Mouse (Mus musculus): ENCODE data around the gene Grn. TPM values are rescaled to one million over a fixed set of nuclear protein-coding genes. Genes with fewer than 3 reads are reported as not detected.

Gene Grn
- total RNA-seq, 1 experiment: 81.5 TPM

- in situ Hi-C loops (cut with MboI; ENCODE audit: low sequenced_read_pairs in 2 of 2, unreplicated experiment in 2 of 2): no loop called here
- Histone ChIP-seq H3K36me3 (ENCODE audit: control insufficient read depth, insufficient read depth, low read length, poor library complexity, severe bottlenecking) (no peaks in the 10 kb centered on the region), H3K9me3 (ENCODE audit: control insufficient read depth, insufficient read depth, low read depth, low read length) (no peaks in the 10 kb centered on the region), H3K27ac (ENCODE audit: insufficient read depth, low read depth, low read length, poor library complexity, severe bottlenecking) (no peak overlapping the region), H3K9ac (ENCODE audit: insufficient read depth, low read depth, low read length, poor library complexity, severe bottlenecking) (no peak overlapping the region), H3K4me3 (ENCODE audit: insufficient read depth in 1 of 2, low read depth in 1 of 2, low read length in 2 of 2, poor library complexity in 1 of 2, severe bottlenecking in 1 of 2) (no peak overlapping the region), H3K4me1 (ENCODE audit: control insufficient read depth in 2 of 2, insufficient read depth in 2 of 2, low read length in 2 of 2, poor library complexity in 1 of 2) (peaks cover 7 to 37% of the 10 kb centered on the region in 2 experiments)
- TF ChIP-seq ZNF384 (IDR thresholded peaks at IDR 0.05; ENCODE audit: low read depth, low read length) (no peak), CHD2 (IDR thresholded peaks at IDR 0.05; ENCODE audit: low read depth, low read length) (no peak), MAFK (IDR thresholded peaks at IDR 0.05; ENCODE audit: insufficient read depth, low read depth, low read length) (no peak), HCFC1 (IDR thresholded peaks at IDR 0.05; ENCODE audit: borderline replicate concordance, insufficient read depth, low read length) (no peak), ZC3H11A (IDR thresholded peaks at IDR 0.05; ENCODE audit: borderline replicate concordance, low read depth, low read length) (no peak)
- no peak for DNase-seq (ENCODE audit: low read depth, low spot score)
Observed at GRCm38 (mm10) chr11:102395250-102395649, 34.9 kb upstream of the Grn start.

GRCm38 (mm10) chr11:102396263-102396662, 33.9 kb upstream of the Grn start:
- Histone ChIP-seq H3K27ac (ENCODE audit: insufficient read depth, low read depth, low read length, poor library complexity, severe bottlenecking) (no peak overlapping the region), H3K4me1 (ENCODE audit: control insufficient read depth in 2 of 2, insufficient read depth in 2 of 2, low read length in 2 of 2, poor library complexity in 1 of 2) (peaks cover 9 to 43% of the 10 kb centered on the region in 2 experiments), H3K4me3 (ENCODE audit: insufficient read depth in 1 of 2, low read depth in 1 of 2, low read length in 2 of 2, poor library complexity in 1 of 2, severe bottlenecking in 1 of 2) (no peak overlapping the region), H3K9ac (ENCODE audit: insufficient read depth, low read depth, low read length, poor library complexity, severe bottlenecking) (no peak overlapping the region), H3K36me3 (ENCODE audit: control insufficient read depth, insufficient read depth, low read length, poor library complexity, severe bottlenecking) (no peaks in the 10 kb centered on the region), H3K9me3 (ENCODE audit: control insufficient read depth, insufficient read depth, low read depth, low read length) (no peaks in the 10 kb centered on the region)
- DNase-seq (ENCODE audit: low read depth, low spot score): no peak
- no peak for TF ChIP-seq CHD2 (IDR thresholded peaks at IDR 0.05; ENCODE audit: low read depth, low read length)
- no peak for TF ChIP-seq HCFC1 (IDR thresholded peaks at IDR 0.05; ENCODE audit: borderline replicate concordance, insufficient read depth, low read length)
- no peak for TF ChIP-seq ZNF384 (IDR thresholded peaks at IDR 0.05; ENCODE audit: low read depth, low read length)
- TF ChIP-seq ZC3H11A (IDR thresholded peaks at IDR 0.05; ENCODE audit: borderline replicate concordance, low read depth, low read length): no peak
- in situ Hi-C loops (cut with MboI; ENCODE audit: low sequenced_read_pairs in 2 of 2, unreplicated experiment in 2 of 2): no loop called here

- Histone ChIP-seq H3K4me1 (ENCODE audit: control insufficient read depth in 2 of 2, insufficient read depth in 2 of 2, low read length in 2 of 2, poor library complexity in 1 of 2) (peaks cover 9 to 43% of the 10 kb centered on the region in 2 experiments), H3K36me3 (ENCODE audit: control insufficient read depth, insufficient read depth, low read length, poor library complexity, severe bottlenecking) (no peaks in the 10 kb centered on the region; the same call in 1 of the 2 replicates), H3K27ac (ENCODE audit: insufficient read depth, low read depth, low read length, poor library complexity, severe bottlenecking) (no peak overlapping the region), H3K4me3 (ENCODE audit: insufficient read depth in 1 of 2, low read depth in 1 of 2, low read length in 2 of 2, poor library complexity in 1 of 2, severe bottlenecking in 1 of 2) (no peak overlapping the region), H3K9me3 (ENCODE audit: control insufficient read depth, insufficient read depth, low read depth, low read length) (no peaks in the 10 kb centered on the region), H3K9ac (ENCODE audit: insufficient read depth, low read depth, low read length, poor library complexity, severe bottlenecking) (no peak overlapping the region)
- no peak for TF ChIP-seq HCFC1 (IDR thresholded peaks at IDR 0.05; ENCODE audit: borderline replicate concordance, insufficient read depth, low read length)
- TF ChIP-seq CHD2 (IDR thresholded peaks at IDR 0.05; ENCODE audit: low read depth, low read length): no peak
- no peak for TF ChIP-seq ZC3H11A (IDR thresholded peaks at IDR 0.05; ENCODE audit: borderline replicate concordance, low read depth, low read length)
- in situ Hi-C loops (cut with MboI; ENCODE audit: low sequenced_read_pairs in 2 of 2, unreplicated experiment in 2 of 2): no loop called here
- DNase-seq (ENCODE audit: low read depth, low spot score): no peak
Observed at GRCm38 (mm10) chr11:102396671-102397141, 33.4 kb upstream of the Grn start.

- no peaks in the 10 kb centered on the region for H3K9me3 ChIP-seq (ENCODE audit: control insufficient read depth, insufficient read depth, low read depth, low read length)
- peaks cover 15% of the 10 kb centered on the region for H3K36me3 ChIP-seq (ENCODE audit: control insufficient read depth, insufficient read depth, low read length, poor library complexity, severe bottlenecking)
- no peak overlapping the region for H3K9ac ChIP-seq (ENCODE audit: insufficient read depth, low read depth, low read length, poor library complexity, severe bottlenecking)
- H3K27ac ChIP-seq (ENCODE audit: insufficient read depth, low read depth, low read length, poor library complexity, severe bottlenecking): no peak overlapping the region
- in situ Hi-C loops (cut with MboI; ENCODE audit: low sequenced_read_pairs in 2 of 2, unreplicated experiment in 2 of 2): no loop called here
- peaks cover 9 to 44% of the 10 kb centered on the region in 2 experiments; a peak in 3 of 4 replicates for H3K4me1 ChIP-seq (ENCODE audit: control insufficient read depth in 2 of 2, insufficient read depth in 2 of 2, low read length in 2 of 2, poor library complexity in 1 of 2)
- no peak for DNase-seq (ENCODE audit: low read depth, low spot score)
- TF ChIP-seq ZNF384 (IDR thresholded peaks at IDR 0.05; ENCODE audit: low read depth, low read length): no peak
- no peak for TF ChIP-seq CHD2 (IDR thresholded peaks at IDR 0.05; ENCODE audit: low read depth, low read length)
- no peak for TF ChIP-seq MAFK (IDR thresholded peaks at IDR 0.05; ENCODE audit: insufficient read depth, low read depth, low read length)
- no peak overlapping the region for H3K4me3 ChIP-seq (ENCODE audit: insufficient read depth in 1 of 2, low read depth in 1 of 2, low read length in 2 of 2, poor library complexity in 1 of 2, severe bottlenecking in 1 of 2)
Observed at GRCm38 (mm10) chr11:102398007-102398825, 31.9 kb upstream of the Grn start.
